Mouse (Mus musculus) liver, postnatal 0 days (tissue): ENCODE measurements around the gene Gzmf.

Source experiments
- CTCF ChIP-seq: sonication (generic); IDR thresholded peaks from 2 replicates; pipeline ENCODE4 v1.5.1; 2016; ENCODE audit warnings: antibody characterized with exemption, low read depth
- EP300 ChIP-seq: IDR thresholded peaks from 2 replicates; pipeline ENCODE4 v1.6.1; 2016; ENCODE audit warnings: antibody characterized with exemption, low read depth, mild to moderate bottlenecking

- no peak for TF ChIP-seq CTCF
- no peak for TF ChIP-seq EP300
Measured at GRCm38 (mm10) chr14:56173396-56173795, 37.8 kb downstream of the Gzmf start.
